Mouse (Mus musculus) liver, embryonic 13.5 days (tissue): ENCODE measurements around the gene Gart. TPM values are rescaled to one million over a fixed set of nuclear protein-coding genes. Genes with fewer than 3 reads are reported as not detected.

Source experiments
- ATAC-seq: fragments of 200-750 bp; cut with Nextera tagmentation; 2 replicates; pipeline ENCODE4 v1.8.0; 2017; ENCODE audit warnings: low read depth, mild to moderate bottlenecking, moderate number of reproducible peaks, moderate library complexity
- DNase-seq: peaks from one replicate; pipeline ENCODE4 v3.0.0; 2022
- H3K27ac ChIP-seq: fragments of 300-500 bp; sonication (generic); 2 replicates; pipeline ENCODE4 v1.5.1; 2015; ENCODE audit warnings: moderate library complexity, mild to moderate bottlenecking, inconsistent platforms
- H3K27me3 ChIP-seq: fragments of 300-500 bp; sonication (generic); 2 replicates; pipeline ENCODE4 v1.6.1; 2015; ENCODE audit warnings: mild to moderate bottlenecking, inconsistent platforms
- H3K36me3 ChIP-seq: fragments of 300-500 bp; sonication (generic); 2 replicates; pipeline ENCODE4 v1.6.1; 2015; ENCODE audit warnings: mild to moderate bottlenecking, inconsistent platforms
- H3K4me1 ChIP-seq: fragments of 300-500 bp; sonication (generic); replicated peaks from 2 replicates; pipeline ENCODE4 v1.6.1; 2015; ENCODE audit warnings: inconsistent platforms
- H3K4me2 ChIP-seq: fragments of 300-500 bp; sonication (generic); 2 replicates; pipeline ENCODE4 v1.6.1; 2015; ENCODE audit warnings: inconsistent platforms, mild to moderate bottlenecking, moderate library complexity
- H3K4me3 ChIP-seq: fragments of 300-500 bp; sonication (generic); replicated peaks from 2 replicates; pipeline ENCODE4 v1.5.1; 2015; ENCODE audit warnings: mild to moderate bottlenecking, inconsistent platforms
- H3K9ac ChIP-seq: fragments of 300-500 bp; sonication (generic); 2 replicates; pipeline ENCODE4 v1.6.1; 2015; ENCODE audit warnings: mild to moderate bottlenecking, inconsistent platforms
- H3K9me3 ChIP-seq: fragments of 300-500 bp; sonication (generic); replicated peaks from 2 replicates; pipeline ENCODE4 v1.6.1; 2016; ENCODE audit warnings: inconsistent platforms
- WGBS: fragments of 180-500 bp; shearing (Covaris S2); methylation state at CpG from one replicate; pipeline ENCODE4 v1.1.7; 2015; ENCODE audit not compliant: insufficient replicate concordance; 5-methylcytosine and 5-hydroxymethylcytosine counted together
- polyA plus RNA-seq: library from polyadenylated mRNA; unstranded; fragments of >200 nt; fragmentation: Nextera tagmentation; extraction: Ambion mirVana; gene quantifications from 2 replicates; pipeline ENCODE4 v1.2.1, GENCODE M21; 2015

Gene Gart
- polyA plus RNA-seq, 1 experiment from 2014 or later = 116 TPM

GRCm38 (mm10) chr16:91587730-91588453 is 58.9 kb downstream of the Gart start:
- no peak overlapping the region for H3K4me2 ChIP-seq
- no peak overlapping the region for H3K9ac ChIP-seq
- DNase-seq = no peak
- no peak for ATAC-seq
- H3K27me3 ChIP-seq = no peaks in the 10 kb centered on the region
- no peaks in the 10 kb centered on the region for H3K9me3 ChIP-seq
- no peak overlapping the region; the same call in 1 of the 2 replicates for H3K27ac ChIP-seq
- no peaks in the 10 kb centered on the region for H3K36me3 ChIP-seq
- WGBS = 55% methylated on average over 6 of the region's 6 CpGs
- peaks cover 11% of the 10 kb centered on the region for H3K4me1 ChIP-seq
- H3K4me3 ChIP-seq = no peak overlapping the region

GRCm38 (mm10) chr16:91586244-91586643 is 60.5 kb downstream of the Gart start:
- no peak for ATAC-seq
- WGBS = 74% methylated on average over 6 of the region's 6 CpGs
- H3K4me1 ChIP-seq = peaks cover 6% of the 10 kb centered on the region
- no peaks in the 10 kb centered on the region for H3K27me3 ChIP-seq
- H3K4me2 ChIP-seq = no peak overlapping the region
- 0 out of 2 replicates have a peak, but pooled peaks cover 2% of the 10 kb centered on the region for H3K36me3 ChIP-seq
- H3K9me3 ChIP-seq = no peaks in the 10 kb centered on the region
- DNase-seq = no peak
- no peak overlapping the region for H3K4me3 ChIP-seq
- no peak overlapping the region for H3K9ac ChIP-seq
- H3K27ac ChIP-seq = no peak overlapping the region

- DNase-seq = no peak
- Histone ChIP-seq H3K4me1 (peaks cover 6% of the 10 kb centered on the region), H3K4me2 (no peak overlapping the region), H3K27me3 (no peaks in the 10 kb centered on the region), H3K27ac (no peak overlapping the region; the same call in 1 of the 2 replicates), H3K9ac (no peak overlapping the region), H3K36me3 (0 out of 2 replicates have a peak, but pooled peaks cover 5% of the 10 kb centered on the region), H3K4me3 (no peak overlapping the region), H3K9me3 (no peaks in the 10 kb centered on the region)
- WGBS = 75% methylated on average over 5 of the region's 5 CpGs
- ATAC-seq = no peak
Measured at GRCm38 (mm10) chr16:91585617-91586016, 61.1 kb downstream of the Gart start.

- H3K27me3 ChIP-seq = no peaks in the 10 kb centered on the region
- no peak overlapping the region for H3K27ac ChIP-seq
- H3K36me3 ChIP-seq = 0 out of 2 replicates have a peak, but pooled peaks cover 5% of the 10 kb centered on the region
- 0 out of 2 replicates have a peak, but pooled peaks cover 3% of the 10 kb centered on the region for H3K4me1 ChIP-seq
- ATAC-seq (peak; percentile 53; the same call in 1 of the 2 replicates), DNase-seq (peak; percentile 39)
- H3K9me3 ChIP-seq = no peaks in the 10 kb centered on the region
- WGBS = 38% methylated on average over 2 of the region's 2 CpGs
- no peak overlapping the region for H3K4me2 ChIP-seq
- H3K4me3 ChIP-seq = no peak overlapping the region
- H3K9ac ChIP-seq = no peak overlapping the region
Measured at GRCm38 (mm10) chr16:91582307-91582706, 64.4 kb downstream of the Gart start.

GRCm38 (mm10) chr16:91578980-91579720 is 67.6 kb downstream of the Gart start:
- no peak for DNase-seq
- Histone ChIP-seq H3K36me3 (0 out of 2 replicates have a peak, but pooled peaks cover 9% of the 10 kb centered on the region), H3K9me3 (no peaks in the 10 kb centered on the region), H3K9ac (no peak overlapping the region), H3K27ac (no peak overlapping the region), H3K4me2 (no peak overlapping the region), H3K27me3 (no peaks in the 10 kb centered on the region), H3K4me1 (0 out of 2 replicates have a peak, but pooled peaks cover 3% of the 10 kb centered on the region), H3K4me3 (no peak overlapping the region)
- 79% methylated on average over 14 of the region's 14 CpGs for WGBS
- ATAC-seq = no peak

- WGBS = 80% methylated on average over 13 of the region's 13 CpGs
Measured at GRCm38 (mm10) chr16:91575151-91575550, 71.6 kb downstream of the Gart start.

More at GRCm38 (mm10) chr16:91575151-91575550, 71.6 kb downstream of the Gart start:
- no peak overlapping the region for H3K4me3 ChIP-seq
- H3K36me3 ChIP-seq = 0 out of 2 replicates have a peak, but pooled peaks cover 4% of the 10 kb centered on the region
- H3K27me3 ChIP-seq = no peaks in the 10 kb centered on the region; the same call in 1 of the 2 replicates
- no peak overlapping the region for H3K4me2 ChIP-seq
- no peak overlapping the region for H3K27ac ChIP-seq
- ATAC-seq = no peak
- no peak for DNase-seq
- no peak overlapping the region for H3K9ac ChIP-seq
- H3K4me1 ChIP-seq = peaks cover 8% of the 10 kb centered on the region
- no peaks in the 10 kb centered on the region for H3K9me3 ChIP-seq

Other genes starting within 250 kb of the Gart start
- 25.0 and 28.1 TPM in 2 replicates for gene Il10rb, start 240.8 kb downstream of the Gart start, polyA plus RNA-seq
- 18.0 and 19.1 TPM in 2 replicates for gene Ifnar1, start 161.7 kb downstream of the Gart start, polyA plus RNA-seq
- gene Ifngr2, start 99.9 kb downstream of the Gart start, polyA plus RNA-seq = 15.4 and 18.1 TPM in 2 replicates
- 5.6 and 6.3 TPM in 2 replicates for gene Tmem50b, start 49.2 kb downstream of the Gart start, polyA plus RNA-seq
- 1.4 and 2.5 TPM in 2 replicates for gene Dnajc28, start 27.9 kb downstream of the Gart start, polyA plus RNA-seq
- 47.8 and 49.8 TPM in 2 replicates for gene Son, start 554 bp upstream of the Gart start, polyA plus RNA-seq
- gene Donson, start 41.8 kb upstream of the Gart start, polyA plus RNA-seq = 33.9 and 36.7 TPM in 2 replicates
- 39.6 and 40.0 TPM in 2 replicates for gene Cryzl1, start 82.0 kb upstream of the Gart start, polyA plus RNA-seq
- gene Itsn1, start 82.3 kb upstream of the Gart start, polyA plus RNA-seq = 48.3 and 58.2 TPM in 2 replicates